Mouse (Mus musculus) kidney, adult 8-10 months (tissue): ENCODE measurements around the gene Pcnx4.

Experiments used
- DNase-seq, 2 experiments: peaks; one replicate each; pipeline ENCODE4 v3.0.0; 2022

Gene Pcnx4

DNA sequence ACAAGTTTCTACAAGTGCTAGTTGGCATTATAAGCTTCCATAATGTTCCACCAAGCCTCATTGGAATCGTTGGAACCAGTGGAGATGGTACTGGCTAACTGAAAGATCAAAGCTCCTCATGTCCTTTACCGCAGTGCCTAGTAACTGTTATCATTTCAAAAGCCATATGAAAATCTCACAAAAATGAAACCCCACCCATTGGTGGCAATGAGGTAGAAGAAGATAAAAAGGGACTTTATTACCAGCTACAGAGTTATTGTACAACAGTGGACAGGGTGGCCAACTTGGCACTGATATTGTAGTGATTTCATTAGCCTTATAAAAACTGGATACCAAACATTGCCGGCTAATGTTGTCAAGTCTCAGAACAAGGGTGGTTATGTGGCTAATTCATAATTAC, 75.9 kb downstream of the Pcnx4 start:
- DNase-seq = no peak

DNA sequence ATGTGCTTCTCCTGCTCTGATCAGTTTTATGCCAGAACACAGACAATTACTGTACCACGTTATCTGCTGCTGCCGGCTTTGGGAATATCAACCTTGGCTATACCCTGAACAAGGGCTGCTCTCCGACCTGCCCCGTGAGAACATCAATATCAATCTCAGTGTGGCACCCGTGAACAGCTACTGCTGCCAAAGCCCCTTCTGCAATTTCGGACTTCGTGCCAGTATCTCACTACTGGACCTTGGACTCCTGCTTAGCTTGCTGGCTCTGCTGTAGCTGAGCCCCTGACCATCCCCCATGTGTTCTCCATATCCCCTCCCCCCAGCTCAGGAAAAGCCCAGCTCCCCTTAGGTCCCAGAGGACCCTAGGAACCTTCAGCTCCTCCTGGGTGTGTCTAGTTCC, 84.7 kb downstream of the Pcnx4 start:
- DNase-seq = no peak

DNA sequence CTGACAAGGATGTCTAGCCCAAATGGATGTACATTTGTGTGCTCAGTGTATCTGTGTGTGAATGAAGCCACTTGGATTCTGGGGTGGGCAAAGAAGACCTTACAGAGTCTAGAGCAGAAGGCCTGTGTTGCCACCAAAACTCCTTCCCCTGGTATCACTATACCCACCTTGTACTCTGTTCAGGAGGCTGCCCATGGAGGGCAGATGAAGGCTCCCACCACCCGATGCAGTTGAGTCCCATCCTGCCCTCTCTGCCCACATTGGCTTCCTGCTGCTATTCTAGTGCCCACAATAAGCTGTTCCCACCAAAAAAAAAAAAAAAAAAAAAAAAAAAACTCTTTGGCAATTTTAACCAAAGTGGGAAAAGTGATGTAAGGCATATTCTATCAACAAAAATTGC, 85.3 kb downstream of the Pcnx4 start:
- DNase-seq = no peak

DNA sequence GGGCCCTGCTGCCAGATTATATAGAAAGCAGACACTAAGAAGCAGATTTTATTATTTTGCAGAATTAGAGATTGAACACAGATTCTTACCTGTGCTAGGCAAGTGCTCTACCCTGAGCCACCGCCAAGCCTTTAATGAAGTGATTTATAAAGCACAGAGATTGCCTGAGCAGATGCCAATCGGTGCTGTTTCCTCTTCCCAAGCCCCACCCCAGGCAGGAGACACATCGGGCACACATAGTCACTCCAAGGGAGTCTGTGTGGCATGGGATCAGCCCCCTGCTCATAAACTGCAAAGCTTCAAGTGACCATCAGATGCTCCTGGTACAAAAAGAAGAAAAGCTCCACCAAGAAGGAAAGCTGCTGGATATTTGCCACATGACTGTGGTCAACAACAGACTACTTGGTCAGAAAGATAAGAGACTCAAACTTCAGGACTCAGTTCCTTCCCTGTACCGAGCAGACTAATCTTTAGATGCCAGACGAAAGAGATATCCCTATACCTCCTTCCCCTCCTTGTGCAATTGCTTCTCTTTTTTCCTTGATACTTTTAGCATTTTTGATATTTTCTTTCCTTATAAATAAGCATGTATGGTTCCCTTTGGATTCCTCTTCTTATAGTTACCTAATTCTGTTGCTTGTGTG, 86.8 kb downstream of the Pcnx4 start:
- no peak for DNase-seq

DNA sequence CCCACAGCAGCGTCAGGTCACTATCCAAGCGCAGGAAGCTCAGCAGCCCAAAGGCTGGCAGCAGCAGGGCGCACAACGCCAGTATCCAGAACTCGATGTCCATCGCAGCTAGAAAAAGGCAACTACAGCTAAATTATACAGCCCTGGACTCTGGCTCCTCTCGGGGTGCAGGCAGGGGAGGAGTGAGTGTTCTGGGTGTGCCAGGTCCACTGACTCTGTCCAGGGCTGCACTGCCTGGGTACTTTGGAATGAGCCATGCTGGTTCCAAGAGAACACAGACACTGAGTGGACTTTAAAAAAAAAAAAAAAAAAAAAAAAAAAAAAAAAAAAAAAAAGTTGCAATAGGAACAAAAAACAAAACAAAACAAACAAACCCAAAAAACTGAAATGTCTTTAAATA, 92.6 kb downstream of the Pcnx4 start:
- DNase-seq = peak in 1 of 2 experiments; percentile 25
